Mouse (Mus musculus): Measurements from ENCODE around the gene Cct2. TPM values are rescaled to one million over a fixed set of nuclear protein-coding genes. Genes with fewer than 3 reads are reported as not detected.
A peak's percentile ranks its signal among the peaks of the same experiment; 100 is the strongest.
"Not testable (repeated sequence)": the region's sequence is repeated elsewhere in the genome, so short reads cannot be mapped to it uniquely, and the experiment has no call there.

Gene Cct2
- polyA plus RNA-seq, 1 experiment from 2014 or later = 263 TPM

DNA sequence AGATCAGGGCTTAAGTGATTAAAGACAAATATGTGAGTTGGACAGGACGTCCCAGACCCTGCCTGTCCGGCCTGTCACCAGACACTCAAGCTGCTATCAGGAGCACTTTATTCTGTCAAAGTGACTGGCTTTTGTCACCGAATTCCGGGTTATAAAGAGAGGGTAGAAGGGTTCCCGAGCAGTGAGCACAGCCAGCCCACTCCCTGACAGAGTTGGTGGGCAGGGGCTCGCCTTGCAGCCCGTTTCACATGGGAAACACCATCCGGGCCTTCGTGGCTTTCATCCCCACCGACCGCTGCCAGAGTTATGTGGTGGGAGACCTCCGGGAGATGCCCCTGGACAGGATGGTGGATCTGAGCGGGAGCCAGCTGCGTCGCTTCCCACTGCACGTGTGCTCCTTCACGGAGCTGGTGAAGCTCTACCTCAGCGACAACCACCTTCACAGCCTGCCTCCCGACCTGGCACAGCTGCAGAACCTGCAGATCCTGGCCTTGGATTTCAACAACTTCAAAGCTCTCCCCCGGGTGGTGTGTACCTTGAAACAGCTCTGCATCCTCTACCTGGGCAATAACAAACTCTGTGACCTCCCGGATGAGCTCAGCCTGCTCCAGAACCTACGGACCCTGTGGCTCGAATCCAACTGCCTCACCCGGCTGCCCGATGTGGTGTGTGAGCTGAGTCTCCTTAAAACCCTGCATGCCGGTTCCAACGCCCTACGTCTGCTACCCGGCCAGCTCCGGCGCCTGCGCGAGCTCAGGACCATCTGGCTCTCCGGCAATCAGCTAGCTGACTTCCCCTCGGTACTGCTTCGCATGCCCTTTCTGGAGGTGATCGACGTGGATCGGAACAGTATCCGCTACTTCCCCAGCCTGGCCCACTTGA lies 18.2 kb downstream of the Cct2 start, which contains the start of gene Lrrc10:
Gene Lrrc10, plus strand, starts transcription at position 167 of the 882 bp plus-strand sequence.
- peaks cover 7% of the 10 kb centered on the region for H3K4me1 ChIP-seq
- H3K4me3 ChIP-seq (replicated peaks) = no peak within 1 kb of the TSS
- H3K36me3 ChIP-seq (replicated peaks) = peaks cover 23% of the 10 kb centered on the region
- peak within 1 kb of the TSS; percentile 21 for H3K4me2 ChIP-seq
- no peak within 1 kb of the TSS for H3K27ac ChIP-seq
- WGBS = 57% methylated on average over 40 of the region's 40 CpGs
- no peak within 1 kb of the TSS for H3K9ac ChIP-seq
- H3K9me3 ChIP-seq = no peaks in the 10 kb centered on the region
- H3K27me3 ChIP-seq = no peaks in the 10 kb centered on the region
- ATAC-seq (ENCODE audit: low FRiP score) = no peak

DNA sequence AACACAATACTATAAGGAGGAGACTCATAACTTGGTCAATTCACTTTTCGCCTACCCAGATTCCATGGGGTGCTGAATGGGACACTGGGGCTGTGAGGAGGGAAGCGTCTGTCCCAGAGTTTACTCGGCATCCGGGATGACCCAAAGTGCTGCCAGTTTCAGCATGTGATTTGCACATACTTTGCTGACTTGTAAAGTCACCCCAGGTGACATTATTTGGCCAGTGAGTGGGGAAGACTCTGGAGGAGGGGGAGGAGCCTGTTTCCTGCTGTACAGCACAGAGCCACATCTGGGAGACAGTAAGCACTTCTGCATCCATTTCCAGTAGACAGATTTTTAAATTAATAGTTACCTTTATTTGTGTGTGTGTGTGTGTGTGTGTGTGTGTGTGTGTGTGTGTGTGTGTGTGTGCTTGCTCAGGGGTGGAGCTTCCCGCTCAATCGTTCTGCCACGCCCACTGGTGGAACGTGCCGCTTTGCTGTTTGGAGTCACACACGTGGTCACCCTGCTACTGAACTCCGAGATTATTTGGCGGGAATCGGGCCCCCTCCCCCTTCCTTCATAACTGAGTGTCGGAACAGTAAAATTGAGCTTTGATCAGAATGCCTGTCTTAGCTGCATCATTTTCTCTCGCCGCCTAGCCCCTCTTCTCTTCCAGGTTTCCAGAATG lies 20.0 kb downstream of the Cct2 start:
- not testable (repeated sequence) for ATAC-seq (ENCODE audit: low FRiP score); H3K4me1 ChIP-seq; H3K9ac ChIP-seq; H3K9me3 ChIP-seq; H3K27ac ChIP-seq; H3K4me3 ChIP-seq (replicated peaks); H3K4me2 ChIP-seq; H3K36me3 ChIP-seq (replicated peaks); H3K27me3 ChIP-seq
- WGBS = 73% methylated on average over 16 of the region's 16 CpGs

DNA sequence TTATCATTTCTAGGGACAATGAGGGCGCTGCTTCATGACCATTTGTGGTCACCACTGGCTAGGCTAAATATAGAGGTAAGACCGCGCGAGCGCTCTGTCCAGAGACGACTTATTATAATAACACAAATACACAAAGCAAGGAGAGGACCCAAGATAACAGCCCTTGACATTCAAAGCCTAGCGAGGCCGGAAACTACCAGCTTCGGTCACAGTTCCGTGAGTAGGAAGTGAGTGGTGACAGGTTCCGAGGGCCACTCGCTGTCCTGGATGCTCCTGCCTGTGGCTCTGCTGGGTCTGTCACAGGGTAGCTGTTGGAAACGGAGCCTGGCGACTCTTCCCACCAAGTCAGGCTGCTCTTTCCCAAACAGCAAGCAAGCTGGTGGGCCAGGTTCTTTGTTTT lies 21.3 kb downstream of the Cct2 start:
- no peak overlapping the region for H3K4me3 ChIP-seq (replicated peaks)
- 88% methylated on average over 14 of the region's 14 CpGs for WGBS
- ATAC-seq (ENCODE audit: low FRiP score) = no peak
- H3K27ac ChIP-seq = no peak overlapping the region
- no peak overlapping the region for H3K9ac ChIP-seq
- H3K27me3 ChIP-seq = no peaks in the 10 kb centered on the region
- H3K36me3 ChIP-seq (replicated peaks) = no peaks in the 10 kb centered on the region
- no peak overlapping the region for H3K4me2 ChIP-seq
- no peaks in the 10 kb centered on the region for H3K9me3 ChIP-seq
- peaks cover 7% of the 10 kb centered on the region for H3K4me1 ChIP-seq

DNA sequence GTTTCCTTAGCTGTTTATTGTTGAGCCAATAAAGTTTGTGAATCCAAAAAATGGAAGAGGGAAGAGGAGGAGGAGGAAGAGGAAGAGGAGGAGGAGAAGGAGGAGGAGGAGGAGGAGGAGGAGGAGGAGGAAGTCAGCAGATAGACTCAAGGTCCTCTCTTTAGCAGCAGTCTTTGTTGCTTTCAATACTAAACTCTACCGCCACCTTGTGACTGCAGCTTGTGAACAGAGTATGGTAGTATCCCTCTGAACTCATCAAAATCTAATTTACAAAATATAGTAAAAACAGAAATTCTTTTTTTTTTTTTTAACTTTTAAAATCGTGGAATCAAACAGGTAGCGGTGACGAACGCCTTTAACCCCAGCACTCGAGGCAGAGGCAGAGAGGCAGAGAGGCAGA lies 23.3 kb downstream of the Cct2 start:
- Histone ChIP-seq H3K9ac (no peak overlapping the region), H3K27me3 (no peaks in the 10 kb centered on the region), H3K4me1 (peaks cover 3% of the 10 kb centered on the region; the same call in 1 of the 2 replicates), H3K27ac (no peak overlapping the region), H3K4me3 (replicated peaks) (no peak overlapping the region), H3K4me2 (no peak overlapping the region), H3K9me3 (no peaks in the 10 kb centered on the region), H3K36me3 (replicated peaks) (no peaks in the 10 kb centered on the region)
- ATAC-seq (ENCODE audit: low FRiP score) = no peak
- WGBS = 76% methylated on average over 6 of the region's 6 CpGs

DNA sequence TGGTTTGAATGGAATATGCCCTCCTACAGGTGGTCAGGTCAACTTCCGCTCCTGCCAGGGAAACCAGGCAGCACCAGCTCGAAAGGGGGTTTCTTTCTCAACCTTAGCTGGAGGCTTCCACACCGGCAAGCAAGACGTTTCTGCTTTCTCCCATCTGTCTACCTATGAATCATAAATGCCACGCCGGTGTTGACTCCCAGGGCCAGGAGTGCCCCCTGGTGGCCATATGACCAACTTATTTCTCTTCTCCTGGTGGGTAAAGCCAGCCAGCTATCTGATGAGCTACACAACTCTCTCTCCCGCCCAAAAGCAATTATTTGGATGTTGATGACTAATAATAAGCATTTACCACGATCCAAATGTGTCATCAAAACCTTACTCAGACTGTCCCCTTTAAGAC lies 29.8 kb downstream of the Cct2 start:
- 40% methylated on average over 8 of the region's 8 CpGs for WGBS

DNA sequence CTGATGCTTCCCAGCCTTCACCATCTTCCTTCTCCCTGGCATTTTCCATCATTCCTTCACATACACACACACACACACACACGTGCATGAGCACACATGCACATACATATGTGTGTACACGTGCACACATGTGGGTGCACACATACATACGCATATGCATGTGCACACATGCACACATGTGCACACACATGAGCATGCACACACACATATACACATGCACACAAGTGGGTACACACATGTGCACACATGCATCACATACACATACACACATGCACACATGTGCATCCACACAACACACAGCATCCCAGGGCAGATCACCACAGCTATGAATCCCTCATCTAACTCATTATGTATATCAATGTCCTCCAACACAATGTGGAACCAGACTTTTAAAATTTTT lies 32.5 kb downstream of the Cct2 start:
- 95% methylated on average over 3 of the region's 3 CpGs for WGBS
- no peak overlapping the region for H3K27ac ChIP-seq
- no peaks in the 10 kb centered on the region for H3K27me3 ChIP-seq
- H3K4me2 ChIP-seq = no peak overlapping the region
- no peaks in the 10 kb centered on the region for H3K36me3 ChIP-seq (replicated peaks)
- no peak overlapping the region for H3K9ac ChIP-seq
- no peak overlapping the region for H3K4me3 ChIP-seq (replicated peaks)
- peaks cover 6% of the 10 kb centered on the region; the same call in 1 of the 2 replicates for H3K4me1 ChIP-seq
- no peak for ATAC-seq (ENCODE audit: low FRiP score)
- H3K9me3 ChIP-seq = no peaks in the 10 kb centered on the region

More for the DNA sequence above, 29.8 kb downstream of the Cct2 start:
- no peaks in the 10 kb centered on the region for H3K27me3 ChIP-seq
- H3K9ac ChIP-seq = no peak overlapping the region
- H3K27ac ChIP-seq = no peak overlapping the region
- no peaks in the 10 kb centered on the region for H3K36me3 ChIP-seq (replicated peaks)
- H3K9me3 ChIP-seq = no peaks in the 10 kb centered on the region
- H3K4me2 ChIP-seq = no peak overlapping the region
- peaks cover 6% of the 10 kb centered on the region; the same call in 1 of the 2 replicates for H3K4me1 ChIP-seq
- ATAC-seq (ENCODE audit: low FRiP score) = no peak
- H3K4me3 ChIP-seq (replicated peaks) = no peak overlapping the region

DNA sequence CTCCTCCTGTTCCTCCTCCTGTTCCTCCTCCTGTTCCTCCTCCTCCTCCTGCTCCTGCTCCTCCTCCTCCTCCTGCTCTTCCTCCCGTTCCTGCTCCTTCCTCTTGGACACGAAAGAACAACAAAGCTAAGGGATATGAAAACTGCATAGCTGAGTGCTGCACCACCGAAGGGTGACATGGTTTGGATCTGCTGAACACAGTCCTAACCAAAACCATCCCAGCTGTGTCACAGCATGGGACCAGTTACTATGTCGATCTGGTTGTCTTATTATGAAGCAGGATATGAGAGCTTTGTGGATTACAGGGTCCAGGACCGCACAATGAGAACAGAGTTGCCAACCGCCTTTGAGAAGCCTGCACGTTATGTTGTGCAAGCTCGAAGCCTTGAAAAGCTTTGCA lies 37.4 kb downstream of the Cct2 start:
- no peak for ATAC-seq (ENCODE audit: low FRiP score)
- H3K36me3 ChIP-seq (replicated peaks) = no peaks in the 10 kb centered on the region
- H3K4me2 ChIP-seq = no peak overlapping the region
- no peaks in the 10 kb centered on the region for H3K9me3 ChIP-seq
- H3K4me1 ChIP-seq = peaks cover 4% of the 10 kb centered on the region
- H3K27ac ChIP-seq = no peak overlapping the region
- no peak overlapping the region for H3K9ac ChIP-seq
- WGBS = 83% methylated on average over 8 of the region's 8 CpGs
- peaks cover 23% of the 10 kb centered on the region for H3K27me3 ChIP-seq
- no peak overlapping the region for H3K4me3 ChIP-seq (replicated peaks)

DNA sequence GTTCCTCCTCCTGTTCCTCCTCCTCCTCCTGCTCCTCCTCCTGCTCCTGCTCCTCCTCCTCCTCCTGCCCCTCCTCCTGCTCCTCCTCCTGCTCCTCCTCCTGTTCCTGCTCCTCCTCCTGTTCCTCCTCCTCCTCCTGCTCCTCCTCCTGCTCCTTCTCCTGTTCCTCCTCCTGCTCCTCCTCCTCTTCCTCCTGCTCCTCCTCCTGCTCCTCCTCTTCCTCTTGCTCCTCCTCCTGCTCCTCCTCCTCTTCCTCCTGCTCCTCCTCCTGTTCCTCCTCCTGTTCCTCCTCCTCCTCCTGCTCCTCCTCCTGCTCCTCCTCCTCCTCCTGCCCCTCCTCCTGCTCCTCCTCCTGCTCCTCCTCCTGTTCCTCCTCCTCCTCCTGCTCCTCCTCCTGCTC lies 37.8 kb downstream of the Cct2 start:
- not testable (repeated sequence) for H3K27ac ChIP-seq; ATAC-seq (ENCODE audit: low FRiP score); H3K36me3 ChIP-seq (replicated peaks); H3K4me1 ChIP-seq; H3K9me3 ChIP-seq; H3K9ac ChIP-seq; H3K4me3 ChIP-seq (replicated peaks); H3K4me2 ChIP-seq
- peaks cover 25% of the 10 kb centered on the region for H3K27me3 ChIP-seq

DNA sequence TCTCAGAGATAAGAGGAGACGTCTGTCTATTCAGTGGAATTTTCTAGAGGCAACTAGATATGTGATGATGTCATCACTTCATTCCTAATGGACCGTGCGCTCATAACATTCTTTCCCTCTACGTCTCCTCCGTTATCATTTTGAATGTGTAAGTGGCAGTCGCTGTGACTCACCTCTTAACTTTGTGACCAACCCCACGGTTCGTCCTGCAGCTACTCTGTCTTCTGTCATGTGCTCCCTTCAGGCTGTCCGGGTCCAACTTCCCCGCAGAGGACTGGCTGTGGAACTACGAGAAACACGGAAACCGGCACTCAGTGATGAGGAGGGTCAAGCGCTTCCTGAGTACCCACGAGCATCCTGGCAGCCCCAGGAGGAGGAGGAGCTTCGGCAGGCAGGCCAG lies 39.9 kb downstream of the Cct2 start:
- no peaks in the 10 kb centered on the region for H3K36me3 ChIP-seq (replicated peaks)
- H3K4me3 ChIP-seq (replicated peaks) = no peak overlapping the region
- H3K27me3 ChIP-seq = peaks cover 25% of the 10 kb centered on the region
- peaks cover 12% of the 10 kb centered on the region for H3K4me1 ChIP-seq
- no peak overlapping the region for H3K27ac ChIP-seq
- no peak overlapping the region for H3K9ac ChIP-seq
- ATAC-seq (ENCODE audit: low FRiP score) = no peak
- no peaks in the 10 kb centered on the region for H3K9me3 ChIP-seq
- H3K4me2 ChIP-seq = no peak overlapping the region
- WGBS = 71% methylated on average over 16 of the region's 16 CpGs

DNA sequence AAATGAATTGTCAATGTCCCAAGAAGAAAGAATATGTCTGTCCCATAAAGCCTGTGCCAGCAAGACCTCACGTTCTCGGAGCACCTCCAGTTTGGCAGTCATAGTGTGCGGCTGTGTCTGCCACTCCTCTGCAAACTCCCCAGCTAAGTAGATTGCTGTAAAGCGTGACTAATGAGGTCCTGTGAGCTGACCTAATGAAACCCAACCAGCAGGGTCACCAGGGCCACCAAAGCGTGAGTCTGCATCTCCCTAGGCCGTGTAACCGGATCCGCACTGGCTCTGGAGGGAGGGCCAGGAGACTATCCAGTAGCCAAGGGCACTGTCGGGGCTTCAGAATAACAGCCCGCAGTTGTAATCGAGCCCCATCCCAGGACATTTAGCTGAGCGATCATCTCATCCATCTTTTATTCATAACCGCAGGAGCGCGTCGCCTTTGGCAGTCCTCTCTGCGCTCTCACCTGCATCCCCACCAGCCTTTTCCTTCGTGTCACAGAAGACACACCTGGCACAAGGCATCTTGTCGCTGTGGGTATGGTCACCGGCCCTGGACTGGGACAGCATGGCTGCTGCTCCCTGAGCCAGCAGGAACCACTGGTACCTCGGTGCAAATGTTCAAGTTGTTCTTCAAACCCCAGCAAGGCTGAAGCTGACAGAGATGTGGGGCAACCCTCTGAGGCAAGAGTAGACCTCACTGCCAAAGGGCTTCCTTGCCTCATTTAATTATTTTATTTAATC lies 42.4 kb downstream of the Cct2 start:
- Histone ChIP-seq H3K27me3 (peaks cover 25% of the 10 kb centered on the region), H3K9me3 (no peaks in the 10 kb centered on the region), H3K36me3 (replicated peaks) (no peaks in the 10 kb centered on the region), H3K4me3 (replicated peaks) (no peak overlapping the region), H3K27ac (no peak overlapping the region), H3K4me2 (no peak overlapping the region), H3K4me1 (peaks cover 19% of the 10 kb centered on the region), H3K9ac (peak overlapping the region; percentile 7; the same call in 1 of the 2 replicates)
- ATAC-seq (ENCODE audit: low FRiP score) = 0 out of 2 replicates have a peak, but pooled peaks have one; percentile 41
- 27% methylated on average over 21 of the region's 21 CpGs for WGBS

DNA sequence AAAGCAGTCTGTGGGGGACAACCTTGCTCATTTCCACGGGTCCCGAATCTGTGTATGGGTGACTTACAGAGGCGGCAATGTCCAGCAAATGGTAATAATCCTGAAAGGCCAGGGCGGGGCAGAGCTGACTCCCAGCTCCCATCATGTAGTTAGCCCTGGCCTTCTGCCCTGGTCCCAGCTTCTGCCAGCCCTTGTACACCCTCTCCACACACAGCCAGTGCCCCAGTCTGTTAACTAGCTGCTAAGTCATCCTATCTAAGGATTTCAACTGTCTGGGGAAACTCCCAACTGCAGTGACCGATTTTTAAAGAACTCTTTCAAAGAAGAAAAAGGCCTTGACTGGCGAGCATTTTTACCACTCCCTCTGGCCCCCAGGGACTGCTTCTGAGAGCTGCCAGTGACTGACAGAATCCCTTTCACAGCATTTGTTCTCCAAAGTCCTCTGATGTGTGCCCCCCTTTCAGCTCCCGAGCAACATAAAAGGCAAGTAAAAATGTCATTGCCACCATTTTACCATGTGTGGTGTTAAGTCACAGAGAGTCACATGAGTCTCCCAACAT lies 45.3 kb downstream of the Cct2 start:
- ATAC-seq (ENCODE audit: low FRiP score) = no peak
- Histone ChIP-seq H3K27me3 (0 out of 2 replicates have a peak, but pooled peaks cover 5% of the 10 kb centered on the region), H3K4me3 (replicated peaks) (no peak overlapping the region), H3K27ac (no peak overlapping the region), H3K9ac (no peak overlapping the region), H3K36me3 (replicated peaks) (no peaks in the 10 kb centered on the region), H3K4me1 (peaks cover 26% of the 10 kb centered on the region), H3K4me2 (no peak overlapping the region), H3K9me3 (no peaks in the 10 kb centered on the region)
- 50% methylated on average over 7 of the region's 7 CpGs for WGBS

DNA sequence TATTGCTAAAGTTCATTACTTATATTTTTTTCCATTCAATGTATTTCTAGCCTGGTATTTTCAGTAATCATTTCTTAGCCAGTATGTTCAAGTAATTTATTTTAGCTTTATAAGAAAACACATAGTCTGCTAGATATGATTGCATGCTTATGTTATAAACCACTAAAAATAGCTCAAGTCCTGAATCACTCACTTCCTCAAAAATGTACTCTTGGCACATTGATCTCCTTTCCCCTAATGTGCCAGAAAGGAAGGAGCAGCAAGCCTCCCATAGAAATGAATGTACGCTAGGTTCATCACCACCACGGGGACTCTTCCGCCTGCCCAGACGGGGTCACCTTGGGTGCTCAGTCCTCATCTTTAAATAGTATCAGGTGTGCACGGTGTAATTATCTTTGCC lies 49.0 kb downstream of the Cct2 start:
- 94% methylated on average over 5 of the region's 5 CpGs for WGBS
- Histone ChIP-seq H3K9ac (no peak overlapping the region), H3K4me1 (peaks cover 17% of the 10 kb centered on the region), H3K4me3 (replicated peaks) (no peak overlapping the region), H3K4me2 (no peak overlapping the region), H3K9me3 (no peaks in the 10 kb centered on the region), H3K27ac (no peak overlapping the region), H3K36me3 (replicated peaks) (no peaks in the 10 kb centered on the region), H3K27me3 (no peaks in the 10 kb centered on the region)
- ATAC-seq (ENCODE audit: low FRiP score) = no peak

Data from forebrain, embryonic 12.5 days (tissue).